Mouse (Mus musculus): ENCODE results near the gene Egfl7.

- TF ChIP-seq EP300 (IDR thresholded peaks at IDR 0.05; ENCODE audit: low read depth) = no peak
- no peak for TF ChIP-seq CTCF (IDR thresholded peaks at IDR 0.05; ENCODE audit: low read depth)
Observed at GRCm38 (mm10) chr2:26589284-26589683, 9.5 kb downstream of the Egfl7 start.
